Mouse (Mus musculus) CH12.LX (cell line): Measurements from ENCODE around the gene Ssh2. TPM values are rescaled to one million over a fixed set of nuclear protein-coding genes. Genes with fewer than 3 reads are reported as not detected.

Experiments
- DNase-seq: peaks from one replicate; pipeline ENCODE4 v3.0.0-alpha.2; 2013; ENCODE audit errors: extremely low read depth
- H3K27ac ChIP-seq: 2 replicates; pipeline ENCODE4 v1.5.1; 2012; ENCODE audit warnings: low read depth, mild to moderate bottlenecking, control low read depth, moderate library complexity; ENCODE audit not compliant: insufficient read depth
- H3K27me3 ChIP-seq: replicated peaks from 2 replicates; pipeline ENCODE3; 2012; ENCODE audit warnings: inconsistent platforms
- H3K36me3 ChIP-seq, 2 experiments: replicated peaks in 1 of 2; 2 replicates each; pipeline versions ENCODE3 to v1.6.1; 2012; ENCODE audit warnings: inconsistent platforms in 1 of 2, low read length in 1 of 2, mild to moderate bottlenecking in 1 of 2, mixed read lengths in 1 of 2, moderate library complexity in 1 of 2; ENCODE audit not compliant: control insufficient read depth in 1 of 2, insufficient read depth in 1 of 2
- H3K4me1 ChIP-seq, 2 experiments: 2 replicates each; pipeline ENCODE4 v1.6.1; 2012; ENCODE audit warnings: inconsistent platforms in 1 of 2, moderate library complexity in 1 of 2; ENCODE audit not compliant: insufficient read depth in 2 of 2, control insufficient read depth in 1 of 2
- H3K4me2 ChIP-seq: 2 replicates; pipeline ENCODE4 v1.6.1; 2012; ENCODE audit warnings: low read depth, mild to moderate bottlenecking, control low read depth; ENCODE audit not compliant: poor library complexity, insufficient read depth, severe bottlenecking
- H3K4me3 ChIP-seq, 3 experiments: fragments of 150-350 bp in 1 of 3; sonication (generic) in 1 of 3; replicated peaks in 1 of 3; 2 replicates each; pipeline versions ENCODE3 to v1.5.1; 2011 to 2012; ENCODE audit warnings: low read depth in 2 of 3, low read length in 2 of 3, mild to moderate bottlenecking in 2 of 3, moderate library complexity in 2 of 3, control low read depth in 1 of 3, improper control_type of control experiment in 1 of 3, inconsistent platforms in 1 of 3, mixed read lengths in 1 of 3; ENCODE audit not compliant: poor library complexity in 1 of 3
- H3K79me2 ChIP-seq: replicated peaks from 2 replicates; pipeline ENCODE4 v1.6.1; 2012; ENCODE audit warnings: mild to moderate bottlenecking, moderate library complexity; ENCODE audit not compliant: control insufficient read depth, poor library complexity, insufficient read depth, severe bottlenecking; ENCODE audit errors: extremely low read depth
- H3K9ac ChIP-seq: 2 replicates; pipeline ENCODE4 v1.6.1; 2012; ENCODE audit warnings: low read depth, mild to moderate bottlenecking, control low read depth, moderate library complexity; ENCODE audit not compliant: insufficient read depth
- H3K9me3 ChIP-seq: replicated peaks from 2 replicates; pipeline ENCODE3; 2012; ENCODE audit warnings: low read length, inconsistent platforms, mixed read lengths
- CHD1 ChIP-seq: IDR thresholded peaks from 2 replicates; pipeline ENCODE4 v1.6.1; 2012; ENCODE audit warnings: low read depth, low read length, improper control_type of control experiment, inconsistent platforms
- CHD2 ChIP-seq: IDR thresholded peaks from 2 replicates; pipeline ENCODE4 v1.6.1; 2011; ENCODE audit warnings: low read length, improper control_type of control experiment
- CTCF ChIP-seq, 2 experiments: IDR thresholded peaks in 1 of 2; conservative IDR thresholded peaks in 1 of 2; 2 replicates each; pipeline ENCODE4 v1.5.1; 2011 to 2012; ENCODE audit warnings: low read depth in 2 of 2, low read length in 2 of 2, improper control_type of control experiment in 1 of 2, inconsistent platforms in 1 of 2, mild to moderate bottlenecking in 1 of 2, moderate library complexity in 1 of 2
- E2F4 ChIP-seq: IDR thresholded peaks from 2 replicates; pipeline ENCODE4 v1.6.1; 2011; ENCODE audit warnings: low read depth, low read length, improper control_type of control experiment; ENCODE audit not compliant: insufficient replicate concordance
- ELF1 ChIP-seq: IDR thresholded peaks from 2 replicates; pipeline ENCODE4 v1.6.1; 2014; ENCODE audit warnings: low read depth, mild to moderate bottlenecking, inconsistent platforms, low read length, improper control_type of control experiment
- EP300 ChIP-seq: IDR thresholded peaks from 2 replicates; pipeline ENCODE4 v1.6.1; 2011; ENCODE audit warnings: low read length, improper control_type of control experiment
- ETS1 ChIP-seq: conservative IDR thresholded peaks from 2 replicates; pipeline ENCODE4 v1.6.1; 2012; ENCODE audit warnings: low read depth, mild to moderate bottlenecking, inconsistent platforms, low read length, improper control_type of control experiment, moderate library complexity
- JUND ChIP-seq: conservative IDR thresholded peaks from 2 replicates; pipeline ENCODE4 v1.6.1; 2011; ENCODE audit warnings: low read depth, low read length, improper control_type of control experiment
- KAT2A ChIP-seq: IDR thresholded peaks from 2 replicates; pipeline ENCODE4 v1.6.1; 2012; ENCODE audit warnings: low read length, improper control_type of control experiment, inconsistent platforms; ENCODE audit not compliant: insufficient replicate concordance
- MXI1 ChIP-seq: IDR thresholded peaks from 2 replicates; pipeline ENCODE4 v1.6.1; 2011; ENCODE audit warnings: mild to moderate bottlenecking, low read depth, low read length, improper control_type of control experiment
- MYC ChIP-seq: IDR thresholded peaks from 2 replicates; pipeline ENCODE4 v1.6.1; 2011; ENCODE audit warnings: low read depth, mild to moderate bottlenecking, improper control_type of control experiment, low read length
- POLR2A ChIP-seq: IDR thresholded peaks from 2 replicates; pipeline ENCODE4 v1.6.1; 2011; ENCODE audit warnings: low read depth, mild to moderate bottlenecking, improper control_type of control experiment, low read length
- POLR2AphosphoS2 ChIP-seq: IDR thresholded peaks from 2 replicates; pipeline ENCODE4 v1.6.1; 2011; ENCODE audit warnings: low read depth, low read length, improper control_type of control experiment
- TCF12 ChIP-seq: IDR thresholded peaks from 2 replicates; pipeline ENCODE4 v1.6.1; 2014; ENCODE audit warnings: low read depth, mild to moderate bottlenecking, inconsistent platforms, low read length, improper control_type of control experiment
- USF2 ChIP-seq: conservative IDR thresholded peaks from 2 replicates; pipeline ENCODE4 v1.6.1; 2011; ENCODE audit warnings: low read depth, low read length, improper control_type of control experiment
- ZKSCAN1 ChIP-seq: IDR thresholded peaks from 2 replicates; pipeline ENCODE4 v1.6.1; 2012; ENCODE audit warnings: low read depth, inconsistent platforms, low read length, improper control_type of control experiment, borderline replicate concordance
- ZNF384 ChIP-seq: IDR thresholded peaks from 2 replicates; pipeline ENCODE4 v1.6.1; 2012; ENCODE audit warnings: low read depth, low read length, improper control_type of control experiment, inconsistent platforms
- dilution Hi-C: fragments of 300-500 bp; cut with MboI; formaldehyde crosslinking; loops from 2 replicates; pipeline ENCODE4 v1.14.3; 2020; ENCODE audit warnings: low sequenced_read_pairs; ENCODE audit not compliant: extremely low pct_unique_long_range_greater_than_20kb, extremely low pct_ligation_motif_present
- in situ Hi-C: fragments of 300-500 bp; cut with MboI; formaldehyde crosslinking; loops from 3 replicates; pipeline ENCODE4 v1.14.3; 2019; ENCODE audit warnings: low sequenced_read_pairs, low pct_ligation_motif_present, low pct_unique_long_range_greater_than_20kb, mixed read lengths
- polyA plus RNA-seq: library from polyadenylated mRNA; unstranded; fragments of >175 nt; gene quantifications from 2 replicates; pipeline ENCODE4 v1.2.1, GENCODE M21; 2012; ENCODE audit warnings: low read depth; ENCODE audit not compliant: insufficient read length
- total RNA-seq, 2 experiments: library from RNA; depleted of rRNA; stranded (reverse); fragments of 300-350 nt in 1 of 2; fragments of >200 nt in 1 of 2; gene quantifications; 2 replicates each; pipeline ENCODE4 v1.2.3; 2012 to 2014

Ssh2 gene
- total and polyA plus RNA-seq, 3 experiments, result 5.9 to 14.6 (median 6.3) TPM

DNA sequence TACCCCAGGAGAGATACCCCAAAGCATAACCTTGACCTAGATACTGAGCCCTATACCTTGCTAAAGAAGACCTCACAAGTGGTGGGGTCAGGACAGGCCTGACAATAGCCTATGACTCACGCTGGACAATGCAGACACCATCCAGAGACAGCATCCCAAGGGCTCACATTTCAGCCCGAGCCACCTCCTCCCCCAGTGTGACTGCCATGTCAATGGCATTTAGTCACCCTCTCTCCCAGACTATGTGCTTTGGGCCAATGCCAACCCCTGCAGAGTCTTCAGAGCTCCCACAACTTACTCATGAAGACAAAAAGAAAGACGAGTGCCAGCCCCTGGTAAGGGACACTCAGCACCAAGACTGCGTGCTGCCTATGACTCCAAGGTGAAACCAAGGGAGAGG lies 248.6 kb downstream of the Ssh2 start:
- no peaks in the 10 kb centered on the region for H3K36me3 ChIP-seq
- DNase-seq, result no peak
- TF ChIP-seq ETS1, result no peak
- peaks cover 52% of the 10 kb centered on the region for H3K27me3 ChIP-seq
- no peak overlapping the region for H3K4me3 ChIP-seq
- H3K4me2 ChIP-seq, result no peak overlapping the region
- peaks cover 9 to 31% of the 10 kb centered on the region in 2 experiments for H3K4me1 ChIP-seq
- H3K79me2 ChIP-seq, result no peaks in the 10 kb centered on the region
- H3K27ac ChIP-seq, result no peak overlapping the region
- dilution Hi-C loops, result no loop called here
- in situ Hi-C loops, result loop anchor here (25.0 kb wide), 1 partner anchor 477 kb away; the partner anchor contains the start of gene Slc6a4
- H3K9me3 ChIP-seq, result no peaks in the 10 kb centered on the region
- no peak overlapping the region for H3K9ac ChIP-seq

- Histone ChIP-seq H3K9ac (no peak overlapping the region), H3K4me2 (no peak overlapping the region), H3K27me3 (peaks cover 52% of the 10 kb centered on the region), H3K27ac (no peak overlapping the region), H3K9me3 (no peaks in the 10 kb centered on the region), H3K36me3 (no peaks in the 10 kb centered on the region), H3K4me3 (no peak overlapping the region), H3K4me1 (peaks cover 9 to 30% of the 10 kb centered on the region in 2 experiments), H3K79me2 (no peaks in the 10 kb centered on the region)
- in situ Hi-C loops (loop anchor here (25.0 kb wide), 1 partner anchor 478 kb away; the partner anchor contains the start of gene Slc6a4), dilution Hi-C loops (no loop called here)
- no peak for DNase-seq
- TF ChIP-seq ZNF384, result no peak
- no peak for TF ChIP-seq POLR2A
- TF ChIP-seq USF2, result no peak
- TF ChIP-seq E2F4, result no peak
- no peak for TF ChIP-seq MXI1
- TF ChIP-seq CHD1, result no peak
- TF ChIP-seq, all 38 proteins: peak for 0
These were observed 249.0 kb downstream of the Ssh2 start for GRCm38 (mm10) chr11:77465111-77465510.

DNA sequence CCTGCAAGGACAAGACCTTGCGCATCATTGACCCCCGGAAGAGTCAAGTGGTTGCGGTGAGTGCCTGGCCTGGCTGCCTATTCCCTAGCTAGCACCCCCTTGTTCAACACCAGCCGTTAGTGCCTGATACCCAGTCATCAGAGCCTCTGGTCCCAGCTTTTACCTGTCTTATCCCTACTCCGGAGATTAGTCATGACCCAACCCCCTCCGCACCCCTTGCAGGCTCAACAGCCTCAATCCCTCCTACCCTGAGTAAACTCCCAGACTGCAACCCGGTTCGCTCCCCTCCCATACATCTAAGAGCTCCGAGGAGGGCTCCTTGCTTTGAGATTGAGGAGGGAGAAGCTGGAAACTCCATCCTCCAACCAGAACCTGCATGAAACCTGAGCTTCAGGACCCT lies 250.5 kb downstream of the Ssh2 start:
- no peak for DNase-seq
- H3K27me3 ChIP-seq, result peaks cover 52% of the 10 kb centered on the region
- no peaks in the 10 kb centered on the region for H3K9me3 ChIP-seq
- 0 out of 2 replicates have a peak overlapping the region, but pooled peaks have one; percentile 59 for H3K4me2 ChIP-seq
- H3K79me2 ChIP-seq, result no peaks in the 10 kb centered on the region
- peaks cover 9 to 27% of the 10 kb centered on the region in 2 experiments for H3K4me1 ChIP-seq
- H3K36me3 ChIP-seq, result no peaks in the 10 kb centered on the region
- TF ChIP-seq ZKSCAN1 (no peak), KAT2A (no peak), JUND (no peak), TCF12 (no peak), MYC (no peak), POLR2AphosphoS2 (no peak), ETS1 (no peak), EP300 (no peak), CHD2 (no peak), CTCF (conservative IDR thresholded peaks at IDR 0.05 in 1 of 2, IDR thresholded peaks at IDR 0.05 in 1 of 2; ENCODE audit: low read depth in 2 of 2, low read length in 2 of 2) (no peak), ELF1 (no peak), USF2 (no peak)
- dilution Hi-C loops (no loop called here), in situ Hi-C loops (loop anchor here (25.0 kb wide), 1 partner anchor 479 kb away; the partner anchor contains the start of gene Slc6a4)
- no peak overlapping the region for H3K4me3 ChIP-seq
- no peak overlapping the region for H3K9ac ChIP-seq
- H3K27ac ChIP-seq, result no peak overlapping the region
